Mouse (Mus musculus) adrenal gland, adult (tissue): Measurements from ENCODE around the gene Irf2bpl.

Experiments used
- DNase-seq, 2 experiments: peaks; one replicate each; pipeline ENCODE4 v3.0.0; 2022 to 2023; ENCODE audit warnings: low spot score in 1 of 2; ENCODE audit not compliant: inconsistent age in 2 of 2

Irf2bpl gene

DNA sequence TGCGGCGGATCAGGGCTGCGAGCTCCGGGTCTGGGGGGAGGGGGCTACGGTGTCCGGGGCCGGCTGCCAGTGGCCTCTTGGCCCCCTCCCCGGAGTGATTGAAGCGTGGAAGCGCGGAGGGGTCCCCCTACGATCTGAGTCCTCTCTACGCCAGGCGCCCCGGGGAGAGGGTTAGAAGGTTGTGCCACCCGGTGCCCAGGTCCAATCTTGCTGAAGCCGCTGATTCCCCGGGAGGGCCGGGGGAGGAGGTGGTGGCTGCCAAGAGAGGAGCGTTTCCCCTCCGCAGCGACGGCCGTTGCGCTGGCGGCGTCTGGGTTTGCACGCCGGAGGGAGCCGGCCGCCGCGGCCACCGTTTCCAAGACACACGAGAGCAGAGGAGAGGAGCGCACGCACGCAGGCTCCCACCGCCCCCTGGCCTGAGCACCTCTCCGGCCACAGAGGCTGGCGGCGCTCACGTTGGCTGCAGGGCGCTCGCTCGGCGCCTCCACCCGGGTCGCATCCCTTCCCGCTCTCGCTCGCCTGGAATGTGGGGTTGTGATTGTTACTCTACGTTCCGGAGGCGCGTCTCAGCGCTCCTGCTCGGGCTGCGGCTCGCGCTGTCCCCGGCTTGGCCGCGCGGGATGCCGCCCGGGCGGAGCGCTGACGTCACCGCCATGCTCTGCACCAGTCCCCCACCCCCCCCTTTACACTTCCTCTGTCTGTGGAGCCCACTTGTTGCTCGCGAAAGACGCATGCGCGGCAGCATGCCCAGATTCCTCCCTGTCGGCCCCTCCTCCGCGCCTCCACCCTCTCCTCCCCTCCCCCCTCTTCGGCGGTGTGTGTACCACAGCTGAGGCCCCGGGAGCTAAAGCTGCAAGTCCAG lies at the start of gene Irf2bpl:
Irf2bpl (minus strand) TSS at position 602 of the 862 bp plus-strand sequence.
- peak; percentile 99 for DNase-seq

DNA sequence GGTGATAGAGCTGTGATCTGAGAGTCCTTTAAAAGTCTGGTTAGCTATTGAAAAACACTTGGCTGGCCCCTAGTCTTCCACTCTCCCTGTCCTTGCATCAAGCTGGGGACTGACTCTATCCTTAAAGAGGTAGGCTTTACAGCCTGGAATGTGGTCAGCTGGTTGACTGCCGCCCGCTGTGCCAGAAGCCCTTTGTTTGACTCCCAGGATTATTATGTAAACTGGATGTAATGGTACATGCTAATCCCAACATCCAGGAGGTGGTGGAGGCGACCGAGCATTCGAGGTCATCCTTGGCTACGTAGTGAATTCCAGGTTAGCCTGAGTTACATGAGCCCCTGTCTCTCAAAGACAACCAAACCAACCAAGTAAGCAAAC lies 48.0 kb upstream of the Irf2bpl start:
- peak in 1 of 2 experiments; percentile 72 for DNase-seq

DNA sequence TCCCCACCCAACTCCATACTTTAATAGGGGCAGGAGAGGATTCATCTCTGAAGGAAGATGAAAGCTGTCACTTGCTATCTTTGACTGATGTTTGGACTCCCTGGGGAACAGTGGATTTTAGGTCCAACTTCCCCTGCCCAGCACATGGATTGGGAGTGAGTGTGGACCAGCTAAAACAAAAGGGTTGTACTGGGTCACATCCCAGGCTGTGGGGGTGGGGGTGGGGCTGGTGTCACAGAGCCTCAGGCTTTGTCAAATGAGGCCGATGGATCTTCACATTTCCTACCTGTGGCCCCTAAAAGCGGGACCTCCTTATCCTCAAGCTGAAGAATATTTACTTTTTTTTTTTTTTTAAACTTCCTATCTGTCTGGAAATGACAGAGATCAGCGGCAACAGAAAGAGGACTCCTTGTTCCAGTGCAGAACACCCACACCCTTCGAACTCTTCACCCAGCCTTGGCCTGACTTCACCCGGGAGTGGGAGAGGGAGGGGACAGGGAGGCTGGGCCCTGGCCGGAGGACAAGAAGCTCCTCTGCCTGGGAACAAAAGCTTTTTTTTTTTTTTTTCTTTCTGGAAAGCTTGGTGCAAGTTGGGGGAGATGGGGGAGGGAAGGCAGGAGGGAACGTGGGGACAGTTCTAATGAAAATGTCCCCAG lies 47.4 kb upstream of the Irf2bpl start:
- peak; percentile 92 to 94 for DNase-seq

DNA sequence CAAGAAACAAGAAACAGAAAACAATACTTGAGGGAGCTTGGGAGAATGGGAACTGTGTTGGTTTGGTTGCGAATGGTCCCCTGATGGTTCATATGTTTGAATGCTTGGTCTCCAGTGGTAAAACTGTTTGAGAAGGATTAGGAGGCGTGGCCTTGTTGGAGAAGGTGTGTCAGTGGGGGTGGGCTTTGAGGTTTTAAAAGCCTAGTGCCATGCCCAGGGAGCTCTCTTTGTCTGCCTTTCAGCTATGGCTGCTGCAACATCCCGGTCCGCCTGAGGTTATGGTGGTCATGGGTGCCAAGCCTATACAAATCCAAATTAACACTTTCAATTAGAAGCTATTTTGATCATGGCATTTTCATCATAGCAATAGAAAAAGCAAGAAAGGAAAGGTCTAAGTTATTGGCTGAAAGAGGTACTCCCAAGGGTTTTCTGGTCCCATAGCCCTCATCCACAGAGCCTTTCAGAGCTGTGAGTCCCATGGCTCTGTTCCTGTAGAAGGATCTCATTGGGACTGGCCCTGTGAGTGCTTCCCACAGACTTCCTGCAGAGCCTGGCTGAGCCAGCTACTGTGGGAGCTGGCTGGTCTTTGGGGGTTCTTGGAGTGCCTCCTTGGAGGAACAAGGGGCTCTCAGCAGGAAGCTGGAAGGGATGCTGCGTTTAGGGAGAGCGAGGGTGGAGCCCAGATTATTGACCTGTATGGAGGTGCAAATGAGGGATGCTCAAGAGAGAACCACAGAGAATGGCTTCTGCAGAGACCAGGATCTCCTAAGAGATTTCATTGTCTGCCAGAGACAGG lies 46.5 kb upstream of the Irf2bpl start:
- DNase-seq: no peak

DNA sequence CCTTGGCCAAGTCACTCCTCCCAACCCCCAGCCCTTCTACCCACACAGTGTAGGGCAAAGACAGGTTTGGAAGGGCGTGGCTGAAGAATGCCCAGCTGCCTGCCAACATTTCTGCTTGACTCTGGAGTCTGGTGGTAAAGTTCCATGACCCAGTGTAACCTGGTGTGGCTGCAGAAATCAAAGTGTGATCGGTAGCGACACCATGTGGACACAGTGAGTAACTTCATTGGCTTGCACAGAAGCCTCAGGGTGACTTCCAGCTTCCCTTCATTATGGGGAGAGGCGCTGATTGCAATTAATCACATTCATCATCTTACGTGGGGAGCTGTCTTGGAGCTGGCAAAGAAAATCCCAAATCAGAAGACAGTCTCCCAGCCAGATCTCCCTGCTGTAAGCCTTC lies 39.2 kb upstream of the Irf2bpl start:
- DNase-seq: peak; percentile 83 to 95

DNA sequence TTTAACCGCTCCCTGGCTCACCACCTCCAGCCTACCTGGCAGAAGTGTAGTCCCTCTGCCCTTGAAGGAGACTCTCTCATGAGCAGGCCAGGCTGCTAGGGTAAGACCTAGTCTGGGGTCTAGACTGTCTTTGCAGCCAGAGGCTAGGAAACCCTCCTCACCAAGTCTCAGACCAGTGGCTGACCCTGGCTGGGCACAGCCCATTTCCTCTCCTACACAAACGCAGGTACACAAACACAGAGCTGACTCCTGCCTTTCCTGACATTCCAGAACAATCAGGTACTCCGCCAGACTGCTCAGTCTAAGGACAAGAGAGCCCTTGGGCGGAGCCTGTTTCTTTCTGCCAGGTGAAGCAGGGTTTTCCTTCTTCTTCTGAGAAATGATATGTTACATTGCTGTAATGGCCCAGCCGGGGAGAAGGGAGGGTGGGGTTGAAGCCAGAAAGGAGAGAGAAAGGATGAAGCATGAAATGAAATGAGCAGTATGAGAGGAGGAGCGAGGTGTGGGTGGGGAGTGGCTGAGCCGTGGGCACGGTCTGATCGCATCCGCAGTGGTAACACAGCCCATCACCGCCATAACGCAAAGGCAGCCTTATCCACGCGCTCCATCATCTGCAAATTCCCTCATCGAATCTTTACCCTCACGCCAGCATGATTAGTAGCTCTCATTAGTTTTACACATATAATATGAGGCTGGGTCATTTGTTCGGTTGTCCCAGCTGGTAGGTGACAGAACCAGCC lies 34.6 kb upstream of the Irf2bpl start:
- DNase-seq: no peak

DNA sequence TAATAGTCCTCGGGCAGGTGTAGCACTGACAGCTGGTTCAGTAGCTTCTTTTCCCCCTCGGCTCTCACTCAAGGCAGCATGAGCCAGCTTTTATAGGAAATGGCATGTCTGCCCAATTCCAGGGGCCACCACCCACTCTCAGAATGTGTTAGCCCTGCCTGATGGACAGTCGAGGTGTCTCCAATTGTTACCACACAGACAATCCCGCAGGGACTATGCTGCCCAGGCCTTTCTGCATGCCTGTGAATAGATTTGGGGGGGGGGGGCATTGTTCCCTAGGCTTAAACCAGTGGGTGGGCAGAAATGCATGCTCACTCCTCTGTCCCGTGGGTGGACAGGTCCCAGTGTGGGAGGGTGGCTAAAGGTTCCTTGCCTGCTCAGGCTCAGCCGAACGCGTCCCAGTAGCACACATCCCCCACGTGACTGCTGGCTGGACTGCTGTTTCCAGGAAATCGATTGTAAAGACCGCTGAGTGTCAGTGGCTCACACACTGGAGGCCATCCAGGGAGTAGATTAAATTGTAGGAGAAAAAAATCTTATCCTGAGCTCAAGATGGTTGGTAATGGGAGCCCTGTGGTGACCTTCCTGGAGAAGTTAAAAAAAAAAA lies 33.9 kb upstream of the Irf2bpl start:
- DNase-seq: no peak

DNA sequence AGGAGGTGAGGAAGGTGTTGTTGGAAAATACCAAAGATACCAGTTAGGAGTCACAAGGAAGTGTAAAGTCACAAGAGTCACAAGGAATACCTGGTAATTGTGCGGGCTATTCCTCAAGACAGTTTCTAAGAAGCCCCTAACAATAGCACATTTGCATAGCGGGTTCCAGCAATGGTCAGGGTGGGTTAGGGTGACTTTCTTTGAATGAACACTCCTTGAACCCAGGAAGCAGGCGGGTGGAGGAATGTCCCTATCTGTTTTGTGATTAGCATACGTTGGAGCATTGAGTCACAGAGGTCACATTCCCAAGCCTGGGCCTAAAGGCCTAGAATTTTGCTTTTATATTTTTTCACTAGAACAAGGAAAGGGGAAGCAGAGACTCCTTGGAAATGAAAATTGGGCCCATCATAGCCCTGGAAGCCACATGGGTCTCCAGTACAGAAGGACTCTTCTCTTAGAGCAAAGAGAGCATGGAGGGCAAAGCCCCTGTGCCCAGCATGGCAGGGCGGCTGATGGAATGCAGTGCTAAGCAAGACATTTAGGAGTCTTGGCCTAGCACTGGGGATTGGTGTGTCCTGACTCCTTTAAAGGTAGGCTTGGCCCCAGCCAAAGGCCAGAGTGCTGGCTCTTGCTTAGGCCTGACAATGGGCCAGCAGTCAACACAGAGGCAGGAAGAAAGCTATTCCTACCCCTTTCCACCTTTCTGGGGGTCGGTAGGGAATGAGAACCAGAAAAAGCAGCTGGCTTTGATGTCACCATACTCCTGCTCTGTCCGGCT lies 32.4 kb upstream of the Irf2bpl start:
- DNase-seq: no peak

DNA sequence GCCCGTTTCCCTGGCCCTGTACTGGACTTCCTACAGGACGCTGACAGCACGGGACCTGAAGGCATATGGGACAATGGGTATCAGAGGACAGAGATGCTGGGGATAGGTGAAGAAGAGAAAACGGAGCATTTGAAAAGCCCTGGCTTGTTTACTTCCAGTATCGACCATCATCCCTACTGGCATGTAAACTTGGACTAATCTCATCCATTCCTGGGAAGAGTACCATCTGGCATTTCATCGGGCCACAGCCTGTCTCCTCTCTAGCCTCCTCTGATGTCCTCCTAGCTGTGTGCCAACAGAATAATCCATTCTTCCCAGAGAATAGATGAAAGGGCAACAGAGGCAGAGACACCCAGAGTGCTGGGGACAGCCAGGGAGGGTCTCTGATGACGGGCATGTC lies 31.0 kb upstream of the Irf2bpl start:
- no peak for DNase-seq

DNA sequence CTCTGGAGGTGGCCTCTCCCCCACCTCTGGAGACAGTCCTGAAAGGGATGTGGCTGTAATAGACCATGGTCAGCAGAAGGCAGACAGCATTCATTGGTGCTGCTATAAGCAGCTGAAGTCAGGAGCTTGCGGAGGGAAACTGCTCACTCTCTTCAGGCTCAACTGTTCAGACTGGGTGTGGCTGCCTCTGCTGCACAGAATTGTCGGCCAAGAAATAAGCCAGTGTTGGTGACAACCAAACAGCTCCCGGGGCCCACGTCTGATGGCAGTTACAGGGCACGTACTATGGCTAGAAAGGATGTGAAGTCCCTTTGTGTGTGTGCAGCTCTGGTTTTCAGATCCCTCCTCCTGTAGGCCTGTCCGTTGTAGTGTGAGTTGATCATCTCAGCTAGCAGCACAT lies 30.2 kb upstream of the Irf2bpl start:
- no peak for DNase-seq

DNA sequence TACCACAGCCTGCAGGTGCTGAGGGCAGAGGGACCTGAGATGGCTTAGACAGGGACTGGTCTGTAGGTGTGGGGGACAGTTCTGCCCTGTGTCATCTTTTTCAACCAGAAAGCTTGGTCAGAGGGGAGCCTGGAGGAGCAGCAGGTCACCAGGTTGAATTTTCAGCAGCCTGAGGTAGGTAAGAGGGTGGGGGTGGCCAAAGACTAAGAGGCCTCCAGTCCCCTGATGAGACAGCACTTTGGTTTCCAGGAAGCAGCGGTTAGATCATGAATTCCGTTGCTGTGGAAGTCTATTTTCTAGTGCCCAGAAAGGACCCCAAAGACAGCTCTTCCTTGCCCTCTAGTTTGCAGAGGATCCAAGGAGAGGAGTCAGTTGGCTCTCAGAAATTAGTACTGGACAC lies 29.8 kb upstream of the Irf2bpl start:
- DNase-seq: no peak

DNA sequence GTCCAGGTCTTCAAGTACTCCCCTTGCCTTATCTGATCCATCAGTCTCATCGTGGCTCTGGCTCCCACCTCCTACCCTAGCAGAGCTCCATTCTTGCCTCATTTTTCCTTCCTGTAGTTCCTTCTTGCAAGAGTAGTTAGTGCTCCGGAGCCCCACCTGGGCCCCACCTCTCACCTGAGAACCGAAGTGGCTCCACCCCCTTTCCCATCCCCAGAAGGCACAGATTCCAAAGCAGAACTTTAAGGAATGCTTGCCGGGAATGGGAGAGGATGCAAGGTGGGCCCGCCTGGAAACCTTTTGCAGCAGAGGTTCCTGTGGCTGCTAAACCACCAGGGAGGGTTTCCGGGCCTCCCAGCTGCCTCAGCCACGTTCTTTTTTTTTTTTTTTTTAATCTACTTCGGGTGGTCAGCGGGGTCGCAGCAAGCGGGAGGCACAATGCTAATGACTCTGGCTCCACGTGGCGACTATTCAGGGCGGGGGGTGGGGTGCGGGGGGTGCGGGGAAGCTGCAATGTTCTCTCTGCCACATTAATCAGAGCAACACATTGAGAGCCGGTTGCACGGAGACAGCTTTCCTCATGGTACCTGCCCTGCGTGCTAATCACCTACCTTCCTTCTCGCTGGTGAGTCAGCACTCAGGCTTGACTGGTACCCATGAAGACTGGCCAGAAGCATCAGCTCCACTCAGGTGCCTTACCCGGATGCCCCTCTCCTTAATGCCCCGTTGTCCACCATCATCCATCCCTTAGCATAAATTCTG lies 27.9 kb upstream of the Irf2bpl start:
- DNase-seq: no peak

DNA sequence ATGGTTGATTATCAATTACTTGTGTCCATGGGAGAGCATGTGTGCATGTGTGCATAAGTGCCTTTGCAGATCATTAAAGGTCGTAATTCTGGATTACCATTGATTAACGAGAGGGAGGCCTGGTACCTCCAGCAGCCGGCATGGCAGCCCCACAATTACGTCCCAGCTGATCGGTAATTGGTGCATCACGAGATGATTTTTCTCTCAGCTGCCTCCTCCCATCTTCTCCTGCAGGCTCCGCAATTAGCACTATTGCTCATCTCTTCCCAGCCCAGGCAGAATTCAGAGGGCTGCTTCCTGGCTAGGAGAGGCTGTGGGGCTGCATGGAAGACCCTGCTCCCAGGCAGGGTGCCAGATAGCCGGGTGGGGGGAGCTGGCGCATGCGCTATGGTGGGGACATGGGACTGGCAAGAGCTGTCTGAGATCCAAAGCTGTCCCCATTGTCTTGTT lies 26.9 kb upstream of the Irf2bpl start:
- peak in 1 of 2 experiments; percentile 58 for DNase-seq

DNA sequence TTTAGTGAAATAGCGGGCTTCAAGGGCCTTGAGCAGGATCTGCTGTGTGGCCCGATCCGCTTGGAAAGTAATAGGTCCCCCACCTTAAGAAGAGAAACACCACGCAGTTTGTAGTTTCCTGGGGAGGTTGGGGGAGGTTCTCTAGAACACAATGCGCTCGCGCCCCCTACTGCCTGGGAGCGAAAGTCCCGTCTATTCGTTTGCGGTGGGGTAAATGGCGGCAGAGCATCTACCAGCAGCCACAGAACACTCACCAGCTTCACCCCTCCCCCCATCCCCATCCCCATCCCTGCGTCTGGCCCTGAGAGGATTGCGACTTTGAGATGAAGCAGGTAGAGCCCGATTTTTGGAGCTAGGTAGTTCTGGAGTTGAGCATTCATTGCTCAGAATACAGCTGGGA lies 21.8 kb upstream of the Irf2bpl start:
- DNase-seq: peak; percentile 86 to 96

DNA sequence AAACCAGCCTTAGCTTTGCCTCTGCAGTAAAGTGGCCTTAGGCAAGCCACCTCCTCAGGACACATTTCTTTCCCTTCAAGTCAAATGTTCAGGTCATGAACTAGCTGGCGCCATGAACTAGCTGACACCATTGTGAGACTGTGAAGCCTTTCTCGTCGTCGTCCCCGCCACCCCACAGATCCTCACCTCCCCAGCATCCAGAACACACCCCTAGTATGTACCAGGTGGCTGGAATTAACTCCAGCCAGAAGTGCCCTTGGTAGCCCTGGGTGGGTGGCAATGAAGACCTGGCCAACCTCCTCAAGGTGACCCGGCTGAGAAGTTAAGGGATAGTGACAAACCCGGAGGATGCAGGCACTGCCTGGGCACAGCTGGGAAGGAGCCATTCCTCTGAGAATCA lies 21.3 kb upstream of the Irf2bpl start:
- no peak for DNase-seq

DNA sequence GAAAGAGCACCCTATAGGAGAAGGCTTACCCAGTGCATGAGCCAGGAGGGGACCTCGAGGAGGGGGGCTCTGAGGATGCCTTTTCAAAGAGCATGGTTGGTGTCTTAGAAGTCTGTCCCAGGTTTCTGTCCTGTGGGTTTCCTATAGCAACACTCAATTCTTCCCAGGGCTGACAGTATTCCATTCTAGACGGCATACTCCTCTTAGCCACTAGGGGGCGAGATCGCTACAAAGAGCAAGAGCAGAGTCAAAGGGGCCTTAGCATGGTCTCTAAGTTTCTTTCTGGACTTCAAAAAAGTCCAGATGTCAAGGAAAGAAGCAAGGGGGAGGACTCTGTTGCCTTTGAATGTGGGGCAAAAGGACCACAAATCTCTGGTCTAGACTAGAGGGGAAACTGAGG lies 20.6 kb upstream of the Irf2bpl start:
- DNase-seq: peak; percentile 55 to 86

DNA sequence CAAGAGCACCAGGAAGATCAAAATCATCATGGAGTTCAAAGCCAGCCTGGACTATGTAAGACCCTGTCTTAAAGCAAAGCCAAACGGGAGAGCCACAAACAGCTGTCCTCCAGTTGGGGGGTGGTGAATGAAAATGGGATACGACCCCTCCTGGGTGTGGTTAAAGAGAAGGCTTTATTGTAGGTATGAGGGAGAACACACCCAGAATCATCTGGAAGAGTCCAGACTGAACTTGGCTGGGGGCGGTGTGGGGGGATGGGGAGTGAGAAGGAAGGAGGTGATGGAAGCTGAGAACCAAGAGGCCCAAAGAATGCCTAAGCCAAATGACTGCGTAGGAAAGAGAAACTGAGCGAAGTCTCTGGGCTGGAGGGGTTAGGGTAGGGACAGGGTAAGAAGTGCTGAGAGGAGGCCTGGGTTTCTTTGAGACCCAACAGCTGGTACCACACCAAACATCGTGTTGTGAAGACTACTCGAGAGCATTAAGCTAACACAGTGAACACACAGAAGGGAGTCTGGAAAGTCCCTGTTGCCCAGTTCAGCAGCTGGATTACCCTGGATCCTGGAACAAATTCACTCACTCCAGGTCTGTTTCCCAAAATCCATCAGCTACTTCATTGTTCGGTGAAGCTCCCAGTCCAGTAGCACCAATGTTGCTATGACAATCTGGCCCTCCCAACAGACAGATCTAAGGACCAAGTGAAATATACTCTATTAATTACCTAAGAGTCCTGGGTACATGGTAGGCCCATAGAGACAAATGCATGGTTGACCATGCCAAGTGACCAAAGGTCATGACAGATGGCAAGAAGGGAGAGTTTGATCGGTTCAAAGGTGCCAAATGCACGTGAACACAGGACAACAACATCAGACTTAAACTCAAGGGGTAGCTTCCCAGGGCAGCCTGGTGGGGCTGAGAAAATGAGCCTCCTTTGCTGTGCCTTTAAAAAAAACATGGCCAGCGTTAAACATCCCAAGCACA lies 19.5 kb upstream of the Irf2bpl start:
- DNase-seq: no peak
